Mouse (Mus musculus) heart, adult 2 months (tissue): ENCODE results near the gene Slc44a3. TPM values are rescaled to one million over a fixed set of nuclear protein-coding genes. Genes with fewer than 3 reads are reported as not detected.

Source experiments
- DNase-seq, 2 experiments: peaks; one replicate each; pipeline ENCODE4 v3.0.0; 2021
- H3K27ac ChIP-seq: fragments of 200-600 bp; 2 replicates; pipeline ENCODE4 v1.8.1; 2022
- H3K27me3 ChIP-seq: fragments of 200-500 bp; 2 replicates; pipeline ENCODE4 v1.6.1; 2012; ENCODE audit warnings: mild to moderate bottlenecking, low read length, inconsistent platforms, mixed read lengths; ENCODE audit not compliant: control insufficient read depth, insufficient read depth
- H3K36me3 ChIP-seq: fragments of 200-500 bp; 2 replicates; pipeline ENCODE4 v1.6.1; 2012; ENCODE audit warnings: low read length, inconsistent platforms; ENCODE audit not compliant: control insufficient read depth, insufficient read depth
- H3K4me1 ChIP-seq: fragments of 200-500 bp; 2 replicates; pipeline ENCODE4 v1.6.1; 2011; ENCODE audit warnings: low read length; ENCODE audit not compliant: control insufficient read depth, insufficient read depth
- H3K4me3 ChIP-seq: fragments of 200-600 bp; 2 replicates; pipeline ENCODE4 v1.8.1; 2022
- H3K79me2 ChIP-seq: fragments of 200-500 bp; replicated peaks from 2 replicates; pipeline ENCODE4 v1.6.1; 2012; ENCODE audit warnings: mild to moderate bottlenecking, inconsistent platforms, low read length, moderate library complexity, mixed read lengths; ENCODE audit not compliant: control insufficient read depth, insufficient read depth
- H3K9ac ChIP-seq: fragments of 200-500 bp; 2 replicates; pipeline ENCODE4 v1.6.1; 2012; ENCODE audit warnings: low read depth, mild to moderate bottlenecking, control low read depth, inconsistent platforms, low read length, mixed read lengths
- CTCF ChIP-seq: fragments of 200-600 bp; IDR thresholded peaks from 2 replicates; pipeline ENCODE4 v1.8.1; 2022; ENCODE audit warnings: antibody characterized with exemption, mild to moderate bottlenecking, moderate library complexity
- EP300 ChIP-seq: fragments of 200-500 bp; IDR thresholded peaks from 2 replicates; pipeline ENCODE4 v1.6.1; 2011; ENCODE audit warnings: low read depth, low read length, control low read depth; ENCODE audit not compliant: insufficient read depth
- POLR2A ChIP-seq: fragments of 200-500 bp; IDR thresholded peaks from 2 replicates; pipeline ENCODE4 v1.6.1; 2011; ENCODE audit warnings: mild to moderate bottlenecking, low read depth, low read length, control low read depth; ENCODE audit not compliant: insufficient read depth
- WGBS: fragments of 180-500 bp; shearing (Covaris S2); methylation state at CpG from one replicate; pipeline ENCODE4 v1.1.7; 2018; 5-methylcytosine and 5-hydroxymethylcytosine counted together
- intact Hi-C: fragments of 180-260 bp; cut with DNase I; formaldehyde crosslinking; loops from one replicate; pipeline ENCODE4 v1.15.1; 2025
- polyA plus RNA-seq: library from polyadenylated mRNA; depleted of rRNA; stranded (reverse); fragments of >200 nt; gene quantifications from 2 replicates; pipeline ENCODE4 v1.2.3, GENCODE M21; 2012
- total RNA-seq, 2 experiments: library from RNA; stranded (reverse); gene quantifications; 2 replicates each; pipeline ENCODE4 v1.2.3; 2021

Gene Slc44a3
- total and polyA plus RNA-seq, 3 experiments: 1.1 TPM; not detected in 2

GRCm38 (mm10) chr3:121480030-121480960 lies 51.9 kb downstream of the Slc44a3 start:
- intact Hi-C loops: no loop called here
- H3K27me3 ChIP-seq: no peaks in the 10 kb centered on the region
- TF ChIP-seq EP300 (no peak), POLR2A (no peak), CTCF (no peak)
- no peaks in the 10 kb centered on the region for H3K36me3 ChIP-seq
- H3K4me1 ChIP-seq: no peaks in the 10 kb centered on the region
- no peak overlapping the region for H3K9ac ChIP-seq
- no peak for DNase-seq
- no peak overlapping the region for H3K27ac ChIP-seq
- H3K79me2 ChIP-seq: no peaks in the 10 kb centered on the region
- H3K4me3 ChIP-seq: no peak overlapping the region
- 80% methylated on average over 26 of the region's 26 CpGs for WGBS

DNA sequence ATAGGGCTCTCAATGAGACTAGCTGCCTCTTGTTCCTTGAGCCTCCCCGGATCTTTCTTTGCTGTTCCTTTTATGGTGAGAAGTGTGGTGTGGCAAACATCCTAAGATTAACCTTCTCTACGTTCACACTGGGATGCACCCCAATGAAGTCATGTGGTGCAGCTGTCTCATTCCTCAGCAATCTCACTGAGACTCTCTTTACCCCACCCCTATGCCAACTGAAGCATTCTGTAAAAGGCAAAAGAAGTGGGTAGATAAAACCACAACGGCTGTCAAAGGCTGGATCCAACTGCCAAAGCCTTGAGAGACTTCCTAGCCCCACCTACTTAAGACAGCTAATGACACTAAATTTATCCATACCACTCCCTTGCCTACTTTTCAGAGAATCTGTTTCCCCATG lies 57.5 kb downstream of the Slc44a3 start:
- no peak overlapping the region for H3K27ac ChIP-seq
- no peak overlapping the region for H3K4me3 ChIP-seq
- H3K27me3 ChIP-seq: no peaks in the 10 kb centered on the region
- no peak overlapping the region for H3K9ac ChIP-seq
- no peaks in the 10 kb centered on the region for H3K36me3 ChIP-seq
- intact Hi-C loops: loop anchor here (5.0 kb wide), 1 partner anchor 42 kb away; no protein-coding TSS in a partner anchor
- H3K4me1 ChIP-seq: no peaks in the 10 kb centered on the region
- WGBS: 54% methylated on average over 3 of the region's 3 CpGs
- no peaks in the 10 kb centered on the region for H3K79me2 ChIP-seq
- TF ChIP-seq POLR2A: no peak
- TF ChIP-seq EP300: no peak
- TF ChIP-seq CTCF: no peak
- DNase-seq: no peak

DNA sequence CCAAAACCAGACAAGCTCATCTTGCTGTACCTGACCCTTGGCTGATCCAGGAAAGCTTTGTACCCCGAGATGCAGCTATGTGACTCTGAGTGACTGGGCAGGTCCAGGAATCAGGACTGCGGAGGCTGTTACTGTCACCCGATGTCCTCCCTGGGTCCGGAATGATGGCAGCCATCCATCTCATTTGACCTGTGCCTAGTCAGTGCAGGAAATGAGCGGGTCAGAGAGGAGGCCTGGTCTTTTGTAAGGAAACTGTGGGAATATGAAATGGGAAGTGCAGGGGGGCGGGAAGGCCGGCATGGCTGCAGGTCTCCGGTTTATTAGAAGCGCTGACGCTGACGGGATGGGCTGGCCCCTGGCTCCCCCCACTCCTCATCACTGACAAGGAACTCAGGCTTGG lies 60.5 kb downstream of the Slc44a3 start:
- Histone ChIP-seq H3K9ac (no peak overlapping the region), H3K79me2 (no peaks in the 10 kb centered on the region), H3K27me3 (no peaks in the 10 kb centered on the region), H3K27ac (no peak overlapping the region), H3K4me3 (no peak overlapping the region), H3K4me1 (no peaks in the 10 kb centered on the region), H3K36me3 (no peaks in the 10 kb centered on the region)
- intact Hi-C loops: loop anchor here (5.0 kb wide), 1 partner anchor 39 kb away; no protein-coding TSS in a partner anchor
- 44% methylated on average over 11 of the region's 11 CpGs for WGBS
- TF ChIP-seq POLR2A (no peak), CTCF (no peak), EP300 (no peak)
- peak; percentile 12 to 22 for DNase-seq

DNA sequence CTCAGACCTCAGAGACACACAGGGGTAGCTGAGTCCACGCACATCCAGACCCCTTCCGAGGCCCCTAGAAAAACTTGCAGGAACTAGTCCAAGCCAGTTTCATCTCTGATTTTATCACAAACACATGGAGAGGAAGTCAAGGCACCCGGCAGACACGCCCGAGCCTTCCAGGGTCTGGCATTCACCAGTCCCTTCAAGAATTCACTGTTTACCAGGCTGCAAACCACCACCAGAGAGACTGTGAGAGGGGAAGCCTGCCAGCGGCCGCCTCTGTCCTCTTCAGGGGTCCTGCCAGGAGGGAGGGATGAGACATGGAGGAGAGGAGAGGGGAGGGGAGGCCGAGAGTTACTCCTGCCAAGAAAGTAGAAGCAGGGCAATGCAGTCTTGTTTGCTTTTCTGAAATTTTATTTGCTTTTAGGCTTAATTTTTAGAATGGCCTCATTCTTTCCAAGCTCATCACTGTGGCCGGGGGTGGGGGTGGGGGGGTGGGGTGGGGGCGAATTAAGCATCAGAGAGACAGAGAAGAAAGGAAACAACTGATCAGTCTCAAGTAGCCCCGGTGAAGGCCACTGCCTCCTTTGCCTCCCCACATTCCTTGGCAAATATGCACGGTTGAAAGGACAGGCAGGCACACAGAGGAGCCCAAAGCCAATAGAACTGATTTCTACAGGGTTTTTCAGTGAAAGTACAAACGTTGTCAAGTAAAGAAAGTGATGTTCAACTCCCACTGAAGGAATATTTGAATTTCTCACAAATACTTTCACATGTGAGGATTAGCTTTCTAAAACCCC lies 62.8 kb downstream of the Slc44a3 start:
- Histone ChIP-seq H3K4me3 (no peak overlapping the region), H3K79me2 (no peaks in the 10 kb centered on the region), H3K27me3 (no peaks in the 10 kb centered on the region), H3K4me1 (no peaks in the 10 kb centered on the region), H3K36me3 (no peaks in the 10 kb centered on the region), H3K27ac (no peak overlapping the region), H3K9ac (no peak overlapping the region)
- intact Hi-C loops: no loop called here
- peak in 1 of 2 experiments; percentile 13 for DNase-seq
- WGBS: 18% methylated on average over 13 of the region's 13 CpGs
- TF ChIP-seq CTCF: no peak
- TF ChIP-seq EP300: no peak
- TF ChIP-seq POLR2A: no peak

- intact Hi-C loops: no loop called here
- no peak for DNase-seq
- Histone ChIP-seq H3K9ac (no peak overlapping the region), H3K4me1 (no peaks in the 10 kb centered on the region), H3K79me2 (no peaks in the 10 kb centered on the region), H3K27me3 (no peaks in the 10 kb centered on the region), H3K4me3 (no peak overlapping the region), H3K36me3 (no peaks in the 10 kb centered on the region), H3K27ac (no peak overlapping the region)
- TF ChIP-seq EP300: no peak
- TF ChIP-seq CTCF: no peak
- no peak for TF ChIP-seq POLR2A
- WGBS: 35% methylated on average over 2 of the region's 2 CpGs
These were observed 64.1 kb downstream of the Slc44a3 start for GRCm38 (mm10) chr3:121468136-121468535.
